Mouse (Mus musculus): ENCODE results near the gene 6820408C15Rik.

- no peak for TF ChIP-seq CTCF (IDR thresholded peaks at IDR 0.05; ENCODE audit: control insufficient read depth, insufficient read depth, low read length)
- TF ChIP-seq POLR2A (IDR thresholded peaks at IDR 0.05; ENCODE audit: borderline replicate concordance, control insufficient read depth, low read depth, low read length), result no peak
Measured at GRCm38 (mm10) chr2:152372104-152372503, 43.3 kb upstream of the 6820408C15Rik start.
